Mouse (Mus musculus): ENCODE data around the gene Macf1. TPM values are rescaled to one million over a fixed set of nuclear protein-coding genes. Genes with fewer than 3 reads are reported as not detected.
A peak's percentile ranks its signal among the peaks of the same experiment; 100 is the strongest.

Gene Macf1
- polyA plus RNA-seq, 1 experiment from 2014 or later = 37.1 TPM

DNA sequence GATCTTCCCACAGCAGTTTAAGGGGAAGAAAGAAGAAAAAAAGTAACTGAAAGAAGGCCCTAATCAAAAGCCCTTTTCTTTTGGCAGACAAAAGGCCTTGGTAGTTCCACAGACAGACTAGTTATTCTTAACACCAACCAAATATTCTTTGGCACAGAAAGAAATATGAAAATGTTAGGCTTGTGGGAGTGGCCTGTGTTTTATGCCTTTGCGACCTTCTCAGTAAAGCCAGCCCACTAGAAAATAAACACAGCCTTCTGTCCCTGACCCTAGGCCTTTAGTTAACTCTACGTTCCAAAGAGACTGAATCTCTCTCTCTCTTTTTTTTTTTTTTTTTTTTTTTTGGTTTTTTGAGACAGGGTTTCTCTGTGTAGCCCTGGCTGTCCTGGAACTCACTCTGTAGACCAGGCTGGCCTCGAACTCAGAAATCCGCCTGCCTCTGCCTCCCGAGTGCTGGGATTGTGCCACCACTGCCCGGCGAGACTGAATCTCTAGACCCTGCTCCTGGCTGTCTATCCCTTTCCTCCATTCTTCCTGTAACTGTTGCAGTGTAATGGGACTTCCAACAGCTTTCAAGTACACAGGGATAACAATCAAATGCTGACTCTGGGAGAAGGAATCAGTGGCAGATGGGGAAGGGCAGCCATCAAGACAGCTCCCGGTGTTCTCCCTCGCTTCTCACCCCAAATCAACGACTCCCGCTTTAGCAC, 85.5 kb downstream of the Macf1 start:
- no peak for DNase-seq (ENCODE audit: low spot score)

DNA sequence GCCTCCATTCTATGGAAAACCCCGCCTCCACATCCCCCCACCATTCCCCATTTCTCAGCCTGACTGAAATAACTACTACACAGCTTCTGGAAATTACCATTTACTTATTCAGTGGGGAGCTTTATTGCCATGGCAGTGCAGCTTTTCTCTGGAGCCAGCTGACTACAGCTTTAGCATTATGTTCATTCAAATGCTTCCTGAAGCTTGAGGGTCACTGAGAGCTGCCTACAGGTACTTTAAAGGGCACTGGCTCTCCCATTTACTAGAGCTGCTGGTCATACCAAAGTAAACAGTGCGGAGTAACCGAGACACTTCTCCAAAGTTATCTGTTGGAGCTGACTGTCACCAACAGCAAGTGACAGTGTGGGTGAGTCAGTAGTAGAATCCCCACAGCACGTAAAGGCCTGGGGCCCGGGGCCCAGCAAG, 89.8 kb downstream of the Macf1 start:
- no peak for DNase-seq (ENCODE audit: low spot score)

DNA sequence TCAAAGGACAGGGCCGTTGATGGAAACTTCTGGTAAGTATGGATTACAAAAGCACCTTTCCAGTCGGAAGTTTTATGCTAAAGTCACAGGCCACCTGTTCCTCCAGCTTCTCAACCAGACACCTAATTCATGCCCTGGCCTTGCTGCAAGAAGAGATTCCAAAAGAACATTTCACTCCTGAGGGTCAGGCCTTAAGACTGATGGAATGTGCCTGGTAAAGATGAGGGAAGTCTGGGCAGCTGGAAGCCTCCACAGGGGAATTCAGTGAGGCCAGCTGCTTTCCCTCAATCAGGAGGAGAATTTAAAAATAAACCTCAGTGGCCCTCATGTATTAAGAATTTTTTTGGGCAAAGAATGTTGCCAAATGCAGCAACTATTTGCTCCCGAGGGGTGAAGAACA, 90.5 kb downstream of the Macf1 start:
- DNase-seq (ENCODE audit: low spot score) = no peak

DNA sequence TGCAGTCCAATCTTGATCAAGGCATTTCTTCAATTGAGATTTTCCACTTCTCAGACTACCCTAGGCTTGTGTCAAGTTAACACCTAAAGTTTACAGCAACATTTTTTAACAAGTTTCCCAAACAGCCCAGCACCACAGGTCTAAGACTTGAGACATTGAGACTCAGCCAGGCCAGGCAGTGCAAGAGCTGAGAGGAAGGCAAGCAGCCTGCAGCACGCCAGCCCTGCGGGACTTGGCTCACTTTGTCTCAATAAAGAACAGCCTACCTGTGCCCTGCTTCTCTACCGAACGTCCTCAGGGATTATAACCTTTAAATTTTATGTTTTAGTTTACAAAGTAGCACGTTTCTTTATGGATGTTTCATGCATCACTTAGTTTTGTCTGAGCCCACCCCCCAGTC, 92.1 kb downstream of the Macf1 start:
- no peak for DNase-seq (ENCODE audit: low spot score)

DNA sequence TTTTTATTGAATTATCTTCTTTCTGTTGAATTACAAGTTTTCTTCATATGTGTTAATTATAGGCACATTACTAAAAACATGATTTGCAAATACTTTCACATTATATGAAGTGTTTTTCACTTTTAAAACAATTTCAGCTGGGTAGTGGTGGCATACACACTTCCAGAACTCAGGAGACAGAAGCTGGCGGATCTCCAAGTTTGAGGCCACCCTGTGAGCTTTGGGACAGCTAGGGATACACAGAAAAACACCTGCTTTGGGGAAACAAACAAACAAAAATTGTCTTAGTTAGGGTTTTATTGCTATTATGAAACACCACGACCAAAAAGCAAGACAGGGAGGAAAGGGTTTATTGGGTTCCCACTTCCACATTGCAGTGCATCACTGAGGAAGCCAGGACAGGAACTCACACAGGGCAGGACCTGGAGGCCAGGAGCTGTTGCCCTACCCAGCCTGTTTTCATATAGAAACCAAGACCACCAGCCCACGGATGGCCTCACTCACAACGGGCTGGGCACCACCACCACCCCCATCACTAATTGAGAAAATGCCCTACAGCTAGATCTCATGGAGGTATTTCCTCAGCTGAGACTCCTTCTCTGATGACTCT, 93.0 kb downstream of the Macf1 start:
- DNase-seq (ENCODE audit: low spot score) = no peak

DNA sequence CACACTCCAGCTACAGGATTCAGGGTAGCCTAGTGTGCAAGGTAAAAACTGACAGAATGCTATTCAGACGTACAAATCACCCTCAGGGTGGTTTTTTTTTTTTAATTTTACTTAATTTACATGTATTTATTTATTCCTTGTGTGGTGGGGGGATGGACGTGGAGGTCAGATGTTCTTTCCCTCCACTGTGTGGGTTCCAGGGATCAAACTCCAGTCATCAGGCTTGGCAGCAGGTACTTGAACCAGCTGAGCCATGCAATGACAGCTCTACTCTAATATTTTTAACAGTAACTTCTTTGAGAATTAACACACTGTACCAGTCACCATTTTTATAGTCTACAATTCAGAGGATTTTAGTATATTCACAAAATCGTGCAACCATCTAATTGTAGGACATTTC, 94.7 kb downstream of the Macf1 start:
- no peak for DNase-seq (ENCODE audit: low spot score)

DNA sequence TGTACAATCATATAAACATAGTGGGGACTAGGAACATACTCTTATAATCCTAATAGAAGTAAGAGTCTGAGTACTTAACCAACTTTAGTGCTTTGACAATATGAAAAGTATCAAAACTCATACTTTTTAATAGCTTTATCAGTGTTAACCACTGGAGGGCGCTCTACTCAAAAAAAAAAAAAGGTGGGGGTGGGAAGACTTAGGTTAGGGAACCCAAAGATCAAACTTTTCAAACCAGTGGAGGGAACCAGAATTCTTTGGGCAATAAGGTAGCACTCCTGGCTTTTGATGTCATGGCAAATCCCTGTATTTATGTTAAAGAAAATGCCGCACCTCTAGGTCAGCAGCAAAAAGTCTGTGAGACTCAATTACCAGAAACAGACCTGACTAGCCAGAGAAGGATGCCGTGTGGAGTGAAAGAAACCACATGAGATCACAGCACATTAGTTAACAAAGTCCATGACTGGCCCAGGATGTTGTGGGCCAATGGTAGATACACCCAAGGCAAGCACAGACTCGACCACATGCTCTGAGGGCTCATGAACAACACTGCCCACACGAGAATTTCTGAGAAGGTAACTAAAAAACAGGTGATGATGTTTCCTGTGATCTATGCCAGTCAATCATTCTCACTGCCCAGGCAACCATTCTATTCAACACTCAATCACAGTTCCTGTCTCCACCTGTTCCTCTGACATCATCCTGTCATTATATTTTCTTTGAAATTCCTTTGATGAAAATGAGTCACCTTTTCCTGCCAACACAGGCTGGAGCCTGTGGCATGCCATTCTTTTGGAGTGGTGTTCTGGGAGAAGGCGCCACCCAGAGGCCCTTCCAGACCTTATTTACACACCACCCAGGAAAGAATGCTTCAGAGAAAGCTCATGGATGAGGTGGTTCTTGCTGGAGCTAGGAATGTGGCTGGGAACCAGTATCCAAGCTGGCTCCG, 95.5 kb downstream of the Macf1 start:
- DNase-seq (ENCODE audit: low spot score) = peak; percentile 9

DNA sequence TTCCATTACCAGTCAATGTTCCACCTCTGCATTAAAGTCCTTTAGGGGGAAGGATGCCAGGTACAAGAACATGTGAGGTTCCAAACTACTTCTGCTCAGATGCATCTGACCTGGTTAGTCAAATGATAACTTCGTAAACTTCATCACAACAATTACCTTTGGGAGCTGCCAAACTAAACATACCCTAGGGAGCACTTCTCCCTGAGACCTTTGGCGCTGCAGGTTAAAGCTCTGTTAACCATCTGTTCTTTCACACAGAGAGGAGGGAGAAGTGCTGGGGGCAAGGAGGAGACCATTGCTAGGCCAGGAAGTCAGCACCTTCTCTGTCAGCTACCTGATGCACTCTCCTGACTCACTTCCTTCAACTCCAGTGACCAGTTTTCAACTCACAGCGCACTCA, 96.5 kb downstream of the Macf1 start:
- DNase-seq (ENCODE audit: low spot score) = no peak

DNA sequence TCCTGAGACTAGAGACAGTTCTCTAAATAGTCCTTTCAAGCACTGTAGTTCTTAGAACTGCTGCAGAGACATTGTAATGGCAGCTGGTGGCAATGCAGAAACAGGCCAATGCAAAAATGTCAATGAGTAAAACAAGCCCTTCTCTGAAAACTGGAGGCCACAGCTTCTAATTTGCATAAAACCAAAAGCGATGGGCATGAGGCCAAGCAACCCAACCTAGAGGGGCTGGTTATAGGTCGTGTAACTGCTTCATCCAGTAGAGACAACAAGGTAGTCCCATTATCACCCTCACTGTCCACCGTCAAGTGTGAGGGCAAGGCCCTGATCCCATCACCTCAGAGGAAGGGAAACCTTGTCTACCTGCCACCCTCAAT, 99.5 kb downstream of the Macf1 start:
- DNase-seq (ENCODE audit: low spot score) = no peak

DNA sequence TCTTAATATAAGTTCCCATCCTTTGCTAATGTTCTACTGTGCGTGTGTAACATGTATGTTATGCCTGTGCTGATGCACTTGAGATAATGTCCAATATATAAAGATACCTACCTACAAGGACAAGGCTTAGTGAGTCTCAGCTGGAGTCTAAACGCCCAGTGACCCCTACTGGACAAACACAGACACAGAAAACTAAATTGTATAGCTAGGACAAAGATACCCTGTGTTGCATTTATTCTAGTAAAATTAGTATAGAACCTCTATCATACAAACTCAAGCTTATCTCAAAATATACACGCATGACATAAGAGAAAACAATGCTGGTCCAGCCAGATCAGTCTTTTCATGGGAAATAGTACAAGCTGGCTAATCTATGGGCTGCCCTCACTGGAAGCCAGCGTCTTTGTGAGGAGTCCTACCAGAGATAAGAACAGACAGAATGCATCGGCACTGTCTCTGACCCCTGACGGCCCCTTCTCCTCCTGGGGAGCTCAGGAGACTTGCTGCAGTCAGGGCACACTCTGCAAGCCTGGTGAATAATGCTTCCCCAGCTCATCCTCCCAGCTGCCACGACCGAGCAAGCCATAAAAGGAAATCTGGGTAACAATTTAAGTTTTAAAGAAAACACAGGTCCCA, 100.0 kb downstream of the Macf1 start:
- DNase-seq (ENCODE audit: low spot score) = peak; percentile 47

DNA sequence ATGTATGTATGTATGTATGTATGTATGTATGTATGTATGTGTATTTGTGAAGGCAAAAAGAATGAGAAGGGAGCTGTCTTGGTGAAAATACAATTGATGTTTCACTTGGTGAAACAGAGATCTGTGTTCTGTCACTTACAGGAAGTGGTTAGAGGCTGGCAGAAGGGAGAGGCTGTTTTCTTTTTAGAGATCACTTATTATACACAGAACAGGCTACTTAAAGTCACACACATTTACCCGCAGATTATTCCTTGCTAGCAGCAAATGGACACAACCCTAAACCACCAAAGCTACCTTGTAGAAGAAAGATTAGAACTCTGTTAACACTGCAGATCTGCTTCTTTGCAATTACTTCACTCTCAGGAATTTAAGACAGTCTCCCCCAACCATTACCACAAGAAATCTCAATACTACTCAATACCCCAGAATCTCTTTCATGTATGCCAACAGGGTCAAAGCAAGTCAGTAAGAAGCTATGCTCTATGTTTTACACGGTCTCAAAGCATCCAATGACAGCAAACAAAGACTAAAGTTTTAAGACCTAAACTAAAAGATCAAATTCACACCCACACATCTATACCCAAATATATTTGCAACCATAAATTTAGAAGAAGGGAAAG, 106.6 kb downstream of the Macf1 start:
- DNase-seq (ENCODE audit: low spot score) = peak; percentile 74

DNA sequence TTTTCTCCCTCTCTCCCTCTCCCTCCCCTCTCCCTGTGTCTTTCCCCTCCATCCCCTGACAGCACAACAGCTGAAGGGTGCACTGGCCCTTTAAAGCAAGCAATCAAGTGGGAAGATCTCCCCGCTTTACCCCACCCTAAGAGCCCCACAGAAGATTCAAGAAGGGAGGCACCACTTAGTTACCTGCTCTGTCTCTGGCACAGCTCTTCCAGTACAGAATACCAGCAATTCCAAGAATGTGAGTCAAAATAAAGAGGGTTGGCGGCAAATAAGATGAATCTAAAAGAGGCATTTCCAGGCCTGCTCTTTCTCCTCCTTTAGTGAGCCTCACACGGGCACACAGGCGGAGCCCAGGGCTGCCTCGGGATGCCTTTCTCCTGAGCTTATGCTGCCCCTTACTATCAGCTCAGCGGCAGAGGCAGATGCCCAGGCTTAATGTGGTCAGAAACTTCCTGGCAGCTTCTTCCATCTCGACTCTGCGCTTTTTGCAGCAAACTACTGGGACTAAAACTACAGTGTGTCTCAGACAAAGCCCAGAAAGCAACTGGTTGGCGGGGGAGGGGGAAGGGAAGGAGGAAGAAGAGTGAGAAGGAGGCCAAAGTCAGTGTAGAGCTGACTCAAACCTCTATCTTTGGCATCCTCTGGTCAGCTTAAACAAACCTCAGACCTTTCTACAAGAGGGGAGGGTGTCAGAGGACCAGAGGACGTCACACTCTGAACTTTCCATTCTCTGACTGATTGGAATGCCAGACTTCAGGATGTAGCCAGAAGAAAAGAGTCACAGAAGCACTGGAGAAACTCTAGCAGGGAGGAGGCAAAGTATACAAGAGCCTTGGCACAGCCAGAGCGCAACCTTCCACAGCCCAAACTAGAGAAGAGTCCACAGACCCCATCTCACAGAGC, 111.5 kb downstream of the Macf1 start:
- peak; percentile 68 for DNase-seq (ENCODE audit: low spot score)

DNA sequence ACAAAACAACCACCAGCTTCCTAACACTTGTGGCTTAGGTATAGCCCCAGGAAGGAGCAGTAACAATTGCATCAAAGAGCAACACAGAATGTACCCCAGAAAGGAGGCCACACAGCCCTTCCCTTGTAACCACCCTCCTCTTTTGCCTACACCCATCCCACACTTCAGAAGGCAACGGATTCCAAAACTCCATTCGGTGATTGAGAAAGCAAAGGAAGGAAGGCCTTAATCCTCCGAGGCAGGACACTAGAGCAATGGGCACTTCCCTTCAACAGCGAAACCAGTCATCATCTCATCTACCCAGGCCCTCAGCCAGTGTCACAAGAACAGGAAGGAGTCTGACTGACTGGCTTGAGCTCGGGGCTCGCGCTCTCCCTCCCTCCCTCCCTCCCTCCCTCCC, 112.3 kb downstream of the Macf1 start:
- peak; percentile 68 for DNase-seq (ENCODE audit: low spot score)

DNA sequence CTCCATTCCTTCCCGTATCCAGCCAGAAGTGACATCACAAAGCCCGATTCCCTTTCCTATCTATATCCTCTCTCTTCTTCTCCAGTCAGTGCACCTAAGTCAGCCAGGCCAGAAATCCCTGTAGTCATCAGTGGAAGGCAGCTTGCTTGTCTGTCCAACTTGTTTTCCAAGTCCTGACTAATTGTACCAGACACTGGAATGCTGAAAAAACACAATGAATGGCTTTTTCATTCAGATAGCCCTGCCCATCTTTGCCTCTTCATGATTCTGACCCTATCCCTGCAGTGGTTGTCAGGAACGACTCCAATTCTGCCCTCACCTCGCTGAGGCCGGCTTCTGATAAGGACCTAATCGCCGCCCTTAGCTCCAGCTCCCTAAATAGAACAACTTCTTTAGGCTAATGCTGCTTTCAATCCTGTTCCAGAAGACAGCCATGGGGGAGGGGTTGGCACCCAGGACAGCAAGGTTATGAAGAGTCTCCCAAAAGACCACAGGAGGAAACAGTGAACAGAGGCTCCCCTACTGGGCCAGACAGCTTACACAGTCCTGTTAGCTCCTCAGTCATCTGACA, 118.8 kb downstream of the Macf1 start:
- no peak for DNase-seq (ENCODE audit: low spot score)

DNA sequence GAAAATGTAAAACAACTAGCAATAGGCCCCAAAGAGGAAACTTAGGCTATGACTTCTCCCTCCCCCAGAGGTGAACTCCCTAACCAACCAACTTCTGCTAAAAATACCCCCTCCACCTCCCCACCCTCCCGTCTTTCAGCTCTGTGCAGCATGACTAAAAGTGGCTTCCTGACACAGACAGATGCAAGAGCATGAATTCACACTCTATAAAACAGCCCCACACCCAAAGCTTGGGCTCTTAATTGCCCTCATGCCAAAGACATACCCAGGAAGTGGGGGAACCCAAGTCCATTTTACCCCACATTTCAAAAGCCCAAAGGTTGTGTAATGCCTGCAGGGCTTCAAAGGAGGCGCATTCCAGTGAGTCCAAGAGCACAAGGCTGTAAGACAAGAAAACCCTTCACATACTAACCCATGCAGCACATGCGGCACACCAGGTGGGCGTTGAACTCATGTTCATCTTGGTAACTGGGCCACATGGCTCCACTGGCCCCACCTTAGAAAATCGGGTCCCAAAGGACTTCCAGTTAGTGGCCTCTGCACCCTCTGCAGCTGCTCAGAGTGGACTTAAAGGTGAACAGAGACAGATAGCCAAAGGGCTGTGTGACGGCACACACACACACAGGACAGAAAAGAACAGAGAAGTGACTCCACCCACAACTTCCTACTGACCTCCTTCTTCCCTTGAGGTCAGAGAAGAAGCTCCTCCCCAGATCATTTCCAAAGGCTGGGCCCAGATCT, 119.9 kb downstream of the Macf1 start:
- peak; percentile 79 for DNase-seq (ENCODE audit: low spot score)

DNA sequence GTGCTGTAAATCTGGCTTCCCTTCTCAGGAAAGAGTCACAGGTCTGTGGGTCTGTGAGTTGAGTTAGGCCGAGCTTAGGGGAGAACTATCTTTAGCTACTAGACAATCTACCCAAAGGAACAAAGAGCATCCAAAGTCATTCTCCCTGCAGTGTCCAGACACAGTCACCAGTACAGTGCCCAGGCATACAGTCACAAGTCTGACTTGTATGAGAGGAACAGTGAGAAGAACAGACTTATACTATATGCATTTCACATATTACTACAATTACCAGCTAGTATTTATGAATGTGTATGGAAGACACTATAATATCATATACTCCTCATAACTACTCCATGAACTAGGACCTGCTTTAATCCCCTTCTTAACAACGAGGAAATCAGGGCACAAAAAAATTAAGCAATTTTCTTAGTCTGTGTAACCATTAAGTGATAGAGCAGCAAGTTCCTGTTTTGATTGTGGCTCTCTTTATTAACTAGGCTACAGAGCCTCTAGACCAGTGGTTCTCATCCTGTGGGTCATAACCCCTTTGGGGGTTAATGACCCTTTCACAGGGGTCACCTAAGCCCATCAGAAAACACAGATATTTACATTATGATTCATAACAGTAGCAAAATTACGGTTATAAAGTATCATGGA, 121.9 kb downstream of the Macf1 start:
- DNase-seq (ENCODE audit: low spot score) = no peak

DNA sequence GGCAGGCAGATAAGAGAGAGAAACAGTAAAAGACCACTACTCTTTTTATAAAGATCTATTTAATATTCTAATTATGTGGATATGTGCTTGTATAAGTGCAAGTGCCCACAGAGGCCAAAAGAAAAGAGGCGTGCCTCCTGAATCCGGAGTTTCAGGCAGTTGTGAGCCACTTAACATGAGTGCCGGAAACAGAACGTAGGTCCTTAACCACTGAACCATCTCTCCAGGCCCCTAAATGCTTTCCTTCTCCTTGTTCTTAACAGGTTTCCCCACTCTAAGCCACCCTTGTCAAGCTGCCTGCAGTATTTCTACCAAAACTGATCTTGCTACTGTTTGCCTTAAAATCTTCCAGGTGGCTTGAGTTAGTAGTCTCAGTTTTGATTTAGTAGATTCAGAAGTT, 123.3 kb downstream of the Macf1 start:
- no peak for DNase-seq (ENCODE audit: low spot score)

DNA sequence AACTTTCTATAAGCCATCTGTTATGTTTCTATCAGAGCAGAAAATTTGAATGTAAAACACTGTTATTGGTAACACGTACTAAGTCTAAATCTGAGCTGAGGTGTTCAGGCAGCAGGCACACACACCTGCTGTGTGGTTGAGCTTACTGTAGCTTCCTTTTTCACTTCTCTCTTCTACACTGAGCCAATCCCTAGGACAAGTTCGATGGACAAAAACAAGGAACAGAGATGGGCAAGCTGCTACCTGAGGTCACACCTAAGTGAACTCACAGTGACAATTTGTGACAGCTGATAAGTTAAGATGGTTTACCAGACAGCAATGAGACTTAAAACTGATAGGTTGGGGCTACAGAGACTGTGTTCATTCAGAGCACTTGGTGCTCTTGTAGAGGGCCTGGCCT, 125.7 kb downstream of the Macf1 start:
- DNase-seq (ENCODE audit: low spot score) = no peak

DNA sequence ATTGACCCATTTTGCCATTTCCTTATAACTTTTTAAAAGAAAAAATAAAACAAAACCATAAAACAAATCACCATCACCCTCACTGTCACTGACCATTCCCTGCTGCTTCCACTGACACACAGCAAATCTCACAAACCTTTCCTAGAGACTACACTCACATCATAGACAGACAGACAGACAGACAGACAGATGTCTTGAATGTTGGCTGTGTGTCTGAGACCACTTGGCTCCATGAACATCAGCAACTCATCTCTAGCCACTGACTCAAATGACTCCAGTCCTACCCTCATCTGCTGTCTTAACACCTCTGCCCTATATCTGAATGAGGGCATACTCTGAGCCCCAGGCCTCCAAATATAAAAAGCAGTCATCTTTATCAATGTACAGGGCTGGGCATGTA, 128.9 kb downstream of the Macf1 start:
- no peak for DNase-seq (ENCODE audit: low spot score)
